Mouse (Mus musculus): ENCODE measurements at regions not wholly inside any gene's neighbourhood (a gene's known extent, or its start where the extent isn't known, plus 50 kb on each side); places are given as distances from the start of the nearest gene placed in this dataset.

DNA sequence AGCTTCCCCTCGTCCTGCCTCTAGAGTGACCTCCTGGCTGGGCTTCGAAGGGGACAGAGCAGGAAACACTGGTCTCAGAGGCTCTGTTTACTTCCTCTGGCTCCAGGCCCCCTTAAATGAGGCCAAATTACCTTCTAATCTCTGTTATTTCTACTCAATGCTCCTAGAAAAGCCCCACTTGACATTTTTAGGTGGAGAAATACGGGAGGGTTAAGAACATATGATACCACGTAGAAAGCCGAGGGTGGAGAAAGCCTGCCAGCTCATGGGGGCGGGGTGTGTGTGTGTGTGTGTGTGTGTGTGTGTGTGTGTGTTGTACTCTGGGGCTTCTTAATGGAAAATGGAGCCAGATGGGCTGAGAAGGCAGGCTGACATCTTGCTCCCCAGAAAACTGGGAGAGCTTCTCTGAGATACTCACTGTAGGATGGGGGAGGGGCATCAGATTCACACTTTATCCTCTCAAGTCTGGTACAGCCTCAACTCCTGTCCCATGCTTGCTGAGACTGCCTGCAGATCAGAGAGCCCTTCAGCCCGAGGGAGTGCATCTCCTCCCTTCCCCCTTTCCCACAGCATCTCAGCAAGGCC, 273.5 kb downstream of the Matn1 start:
- TF ChIP-seq FLI1 (IDR thresholded peaks at IDR 0.05; ENCODE audit: low read length) (no peak), GATA1 (IDR thresholded peaks at IDR 0.05; ENCODE audit: borderline replicate concordance, low read length) (no peak)
- Histone ChIP-seq H3K4me3 (replicated peaks) (no peak overlapping the region), H3K9me3 (peaks cover 13% of the 10 kb centered on the region), H3K36me3 (replicated peaks; ENCODE audit: low read length) (no peaks in the 10 kb centered on the region), H3K27me3 (replicated peaks) (peaks cover 3% of the 10 kb centered on the region), H3K4me1 (no peaks in the 10 kb centered on the region)

- Histone ChIP-seq H3K27me3 (replicated peaks) (no peaks in the 10 kb centered on the region), H3K4me3 (replicated peaks) (no peak overlapping the region), H3K9me3 (peaks cover 13% of the 10 kb centered on the region), H3K36me3 (replicated peaks; ENCODE audit: low read length) (no peaks in the 10 kb centered on the region), H3K4me1 (no peaks in the 10 kb centered on the region)
- TF ChIP-seq GATA1 (IDR thresholded peaks at IDR 0.05; ENCODE audit: borderline replicate concordance, low read length) = no peak
- TF ChIP-seq FLI1 (IDR thresholded peaks at IDR 0.05; ENCODE audit: low read length) = no peak
Observed at GRCm38 (mm10) chr4:131220966-131221365, 276.8 kb downstream of the Matn1 start.

- H3K27me3 ChIP-seq (replicated peaks) = no peaks in the 10 kb centered on the region
- H3K36me3 ChIP-seq (replicated peaks; ENCODE audit: low read length) = no peaks in the 10 kb centered on the region
- no peak overlapping the region for H3K4me3 ChIP-seq (replicated peaks)
- peaks cover 5% of the 10 kb centered on the region for H3K9me3 ChIP-seq
- TF ChIP-seq FLI1 (IDR thresholded peaks at IDR 0.05; ENCODE audit: low read length) (no peak), GATA1 (IDR thresholded peaks at IDR 0.05; ENCODE audit: borderline replicate concordance, low read length) (no peak)
- H3K4me1 ChIP-seq = no peaks in the 10 kb centered on the region
Observed at GRCm38 (mm10) chr4:131230361-131230760, 286.2 kb downstream of the Matn1 start.

- peaks cover 5% of the 10 kb centered on the region; the same call in 1 of the 2 replicates for H3K9me3 ChIP-seq
- H3K4me1 ChIP-seq = no peaks in the 10 kb centered on the region
- no peaks in the 10 kb centered on the region for H3K36me3 ChIP-seq (replicated peaks; ENCODE audit: low read length)
- H3K4me3 ChIP-seq (replicated peaks) = no peak overlapping the region
- H3K27me3 ChIP-seq (replicated peaks) = no peaks in the 10 kb centered on the region
- TF ChIP-seq FLI1 (IDR thresholded peaks at IDR 0.05; ENCODE audit: low read length) (no peak), GATA1 (IDR thresholded peaks at IDR 0.05; ENCODE audit: borderline replicate concordance, low read length) (no peak)
Observed at GRCm38 (mm10) chr4:131236611-131237031, 292.4 kb downstream of the Matn1 start.

GRCm38 (mm10) chr4:131238591-131238990, 294.4 kb downstream of the Matn1 start:
- TF ChIP-seq GATA1 (IDR thresholded peaks at IDR 0.05; ENCODE audit: borderline replicate concordance, low read length) (no peak), FLI1 (IDR thresholded peaks at IDR 0.05; ENCODE audit: low read length) (no peak)
- H3K36me3 ChIP-seq (replicated peaks; ENCODE audit: low read length) = no peaks in the 10 kb centered on the region
- H3K9me3 ChIP-seq = peaks cover 5% of the 10 kb centered on the region; the same call in 1 of the 2 replicates
- H3K4me1 ChIP-seq = no peaks in the 10 kb centered on the region
- H3K27me3 ChIP-seq (replicated peaks) = no peaks in the 10 kb centered on the region
- no peak overlapping the region for H3K4me3 ChIP-seq (replicated peaks)

DNA sequence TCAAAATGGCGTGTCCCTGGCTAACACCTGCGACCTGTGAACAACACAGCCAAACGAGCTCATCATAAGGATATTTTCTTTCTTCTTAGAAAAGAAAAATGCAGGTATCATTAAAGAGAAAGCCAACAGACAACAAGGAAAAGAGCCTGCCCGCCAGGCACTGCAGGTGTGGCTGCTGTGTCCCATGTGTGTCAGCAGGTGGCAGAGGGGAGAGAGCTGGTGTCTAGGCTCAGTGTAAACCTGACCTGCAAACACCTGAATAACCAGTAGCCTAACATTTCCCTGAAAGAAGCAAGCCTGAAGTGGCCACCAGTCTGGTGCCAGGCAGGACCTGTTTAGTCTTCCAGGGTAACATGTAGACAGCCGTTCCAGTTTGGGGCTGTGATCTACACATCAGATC, 294.9 kb downstream of the Matn1 start:
- TF ChIP-seq GATA1 (IDR thresholded peaks at IDR 0.05; ENCODE audit: borderline replicate concordance, low read length) (no peak), FLI1 (IDR thresholded peaks at IDR 0.05; ENCODE audit: low read length) (no peak)
- peaks cover 5% of the 10 kb centered on the region; the same call in 1 of the 2 replicates for H3K9me3 ChIP-seq
- H3K4me1 ChIP-seq = no peaks in the 10 kb centered on the region
- H3K36me3 ChIP-seq (replicated peaks; ENCODE audit: low read length) = no peaks in the 10 kb centered on the region
- H3K27me3 ChIP-seq (replicated peaks) = no peaks in the 10 kb centered on the region
- no peak overlapping the region for H3K4me3 ChIP-seq (replicated peaks)

- no peak overlapping the region for H3K4me3 ChIP-seq (replicated peaks)
- peaks cover 5% of the 10 kb centered on the region; the same call in 1 of the 2 replicates for H3K9me3 ChIP-seq
- H3K27me3 ChIP-seq (replicated peaks) = no peaks in the 10 kb centered on the region
- no peaks in the 10 kb centered on the region for H3K36me3 ChIP-seq (replicated peaks; ENCODE audit: low read length)
- TF ChIP-seq GATA1 (IDR thresholded peaks at IDR 0.05; ENCODE audit: borderline replicate concordance, low read length) (no peak), FLI1 (IDR thresholded peaks at IDR 0.05; ENCODE audit: low read length) (no peak)
- H3K4me1 ChIP-seq = no peaks in the 10 kb centered on the region
Observed at GRCm38 (mm10) chr4:131240457-131240856, 296.3 kb downstream of the Matn1 start.

GRCm38 (mm10) chr4:131242250-131242649, 298.1 kb downstream of the Matn1 start:
- H3K9me3 ChIP-seq = peaks cover 5% of the 10 kb centered on the region; the same call in 1 of the 2 replicates
- no peaks in the 10 kb centered on the region for H3K4me1 ChIP-seq
- no peak overlapping the region for H3K4me3 ChIP-seq (replicated peaks)
- no peak for TF ChIP-seq FLI1 (IDR thresholded peaks at IDR 0.05; ENCODE audit: low read length)
- TF ChIP-seq GATA1 (IDR thresholded peaks at IDR 0.05; ENCODE audit: borderline replicate concordance, low read length) = no peak
- H3K27me3 ChIP-seq (replicated peaks) = peaks cover 2% of the 10 kb centered on the region
- no peaks in the 10 kb centered on the region for H3K36me3 ChIP-seq (replicated peaks; ENCODE audit: low read length)

DNA sequence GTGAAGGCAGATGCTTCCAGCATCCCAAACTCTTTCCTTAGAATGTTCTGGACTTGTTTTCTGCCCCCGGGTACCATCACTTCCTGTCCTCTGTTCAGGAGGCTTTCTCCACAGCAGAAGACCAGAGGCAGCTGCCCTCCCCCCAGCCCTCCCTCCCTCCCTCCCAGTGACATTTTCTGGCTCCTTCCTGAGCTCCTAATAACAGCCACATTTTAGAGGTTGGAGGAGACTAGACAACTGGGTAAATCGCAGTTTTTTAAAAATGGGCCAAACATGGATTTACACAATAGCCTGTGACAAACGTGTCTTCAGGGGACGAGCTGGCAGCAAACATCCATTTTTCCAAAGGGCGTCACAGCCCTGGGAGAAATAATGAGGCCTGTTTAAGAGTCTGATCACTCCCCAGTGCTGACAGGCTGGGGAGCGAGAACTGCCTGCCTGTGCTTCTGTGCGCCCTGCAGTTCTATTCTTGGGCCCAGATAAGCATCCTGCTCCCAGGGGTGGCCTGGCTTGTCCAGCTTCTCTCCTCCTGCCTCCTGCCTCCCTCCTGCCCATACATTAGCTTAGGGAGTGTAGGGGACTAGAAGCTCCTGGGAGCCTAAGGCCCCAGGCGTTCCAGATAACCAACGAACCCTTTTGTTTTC, 299.7 kb downstream of the Matn1 start:
- TF ChIP-seq FLI1 (IDR thresholded peaks at IDR 0.05; ENCODE audit: low read length) (no peak), GATA1 (IDR thresholded peaks at IDR 0.05; ENCODE audit: borderline replicate concordance, low read length) (no peak)
- H3K9me3 ChIP-seq = no peaks in the 10 kb centered on the region
- H3K4me1 ChIP-seq = no peaks in the 10 kb centered on the region
- H3K27me3 ChIP-seq (replicated peaks) = peaks cover 2% of the 10 kb centered on the region
- no peaks in the 10 kb centered on the region for H3K36me3 ChIP-seq (replicated peaks; ENCODE audit: low read length)
- no peak overlapping the region for H3K4me3 ChIP-seq (replicated peaks)

Data from megakaryocyte, embryonic 14.5 days (primary cell).